Mouse (Mus musculus) Patski (cell line): ENCODE data around the gene Mlc1. TPM values are rescaled to one million over a fixed set of nuclear protein-coding genes. Genes with fewer than 3 reads are reported as not detected.

Source experiments
- ATAC-seq: fragments of 100-300 bp; one replicate; pipeline ENCODE4 v1.8.0; 2021
- CTCF ChIA-PET: fragments of 350-600 bp; sonication (Branson Sonifier 250); formaldehyde crosslinking; loops from one replicate; lab custom pipeline; 2022; ENCODE audit warnings: inconsistent platforms; lab: Charles Lee
- POLR2A ChIA-PET: fragments of 350-600 bp; sonication (Branson Sonifier 250); formaldehyde crosslinking; loops from one replicate; lab custom pipeline; 2022; ENCODE audit warnings: antibody characterized with exemption, inconsistent platforms; lab: Charles Lee
- DNase-seq: peaks from one replicate; pipeline ENCODE4 v3.0.0-alpha.2; 2011; ENCODE audit warnings: low read depth, low spot score
- H3K27me3 ChIP-seq: fragments of 371-371 bp; one replicate; pipeline ENCODE4 v1.5.1; 2021
- CTCF ChIP-seq: fragments of 100-300 bp; IDR thresholded peaks from one replicate; pipeline ENCODE4 v1.5.1; 2021
- in situ Hi-C: fragments of 300-500 bp; cut with MboI; formaldehyde crosslinking; loops from 3 replicates; pipeline ENCODE4 v1.11.1; 2018; ENCODE audit warnings: low pct_unique_long_range_greater_than_20kb, mixed read lengths
- polyA plus RNA-seq: library from polyadenylated mRNA; unstranded; gene quantifications from one replicate; pipeline ENCODE4 v1.2.3, GENCODE M21; 2021

Mlc1 gene
- polyA plus RNA-seq, 1 experiment from 2014 or later = 0.06 TPM

- H3K27me3 ChIP-seq = peaks cover 13% of the 10 kb centered on the region
- ATAC-seq = no peak
- ChIA-PET CTCF (interaction anchor here (1.0 kb wide), 1 partner anchor 89 kb away, joined by 4 read pairs; no protein-coding TSS in a partner anchor), POLR2A (interaction anchor here (0.6 to 1.3 kb wide), 2 partner anchors 39 to 54 kb away, joined by 3 to 4 read pairs; no protein-coding TSS in a partner anchor)
- DNase-seq = no peak
- no peak for TF ChIP-seq CTCF
- in situ Hi-C loops = no loop called here
These were observed 62.4 kb downstream of the Mlc1 start for GRCm38 (mm10) chr15:88916366-88916765.

GRCm38 (mm10) chr15:88915046-88915445 lies 63.8 kb downstream of the Mlc1 start:
- CTCF ChIA-PET = interaction anchor here (0.7 kb wide), 1 partner anchor 58 kb away, joined by 3 read pairs; no protein-coding TSS in a partner anchor
- in situ Hi-C loops = no loop called here
- no peak for DNase-seq
- H3K27me3 ChIP-seq = peaks cover 13% of the 10 kb centered on the region
- POLR2A ChIA-PET = no interaction called here
- TF ChIP-seq CTCF = no peak
- ATAC-seq = no peak

- in situ Hi-C loops = no loop called here
- ATAC-seq (no peak), DNase-seq (no peak)
- TF ChIP-seq CTCF = no peak
- ChIA-PET CTCF (interaction anchor here (1.1 to 1.3 kb wide), 2 partner anchors 15 to 30 kb away, joined by 3 to 6 read pairs; no protein-coding TSS in a partner anchor), POLR2A (no interaction called here)
- H3K27me3 ChIP-seq = peaks cover 16% of the 10 kb centered on the region
These were observed 72.5 kb downstream of the Mlc1 start for GRCm38 (mm10) chr15:88906347-88906746.

Other genes with a start within 250 kb of the Mlc1 start
- gene Brd1, start 244.8 kb downstream of the Mlc1 start, polyA plus RNA-seq = 41.7 TPM
- gene Zbed4, start 227.3 kb downstream of the Mlc1 start, polyA plus RNA-seq = 10.4 TPM
- gene Alg12, start 159.7 kb downstream of the Mlc1 start, polyA plus RNA-seq = 20.5 TPM
- 90.6 TPM for gene Creld2, start 159.4 kb downstream of the Mlc1 start, polyA plus RNA-seq
- 149 TPM for gene Pim3, start 116.8 kb downstream of the Mlc1 start, polyA plus RNA-seq
- 0.03 TPM for gene Ttll8, start 24.6 kb downstream of the Mlc1 start, polyA plus RNA-seq
- gene Mov10l1, start 3.9 kb upstream of the Mlc1 start, polyA plus RNA-seq = not detected
- 0.12 TPM for gene Panx2, start 80.7 kb upstream of the Mlc1 start, polyA plus RNA-seq
- gene Trabd, start 96.1 kb upstream of the Mlc1 start, polyA plus RNA-seq = 44.7 TPM
- 31.1 TPM for gene Selenoo, start 110.1 kb upstream of the Mlc1 start, polyA plus RNA-seq
- gene Tubgcp6, start 144.1 kb upstream of the Mlc1 start, polyA plus RNA-seq = 17.6 TPM
- gene Hdac10, start 149.7 kb upstream of the Mlc1 start, polyA plus RNA-seq = 15.0 TPM
- 7.1 TPM for gene Mapk12, start 161.7 kb upstream of the Mlc1 start, polyA plus RNA-seq
- 16.3 TPM for gene Mapk11, start 170.6 kb upstream of the Mlc1 start, polyA plus RNA-seq
- 444 TPM for gene Plxnb2, start 201.8 kb upstream of the Mlc1 start, polyA plus RNA-seq
- 11.3 TPM for gene Dennd6b, start 217.5 kb upstream of the Mlc1 start, polyA plus RNA-seq
- 37.2 TPM for gene Ppp6r2, start 232.5 kb upstream of the Mlc1 start, polyA plus RNA-seq